Mouse (Mus musculus) adrenal gland, postnatal 25 days (tissue): ENCODE data around the gene Cacna1b. TPM values are rescaled to one million over a fixed set of nuclear protein-coding genes. Genes with fewer than 3 reads are reported as not detected.

Experiments
- DNase-seq: peaks from one replicate; pipeline ENCODE4 v3.0.0; 2021; ENCODE audit warnings: mixed read lengths
- total RNA-seq: library from RNA; stranded (reverse); gene quantifications from 2 replicates; pipeline ENCODE4 v1.2.3, GENCODE M21; 2021

Gene Cacna1b
- total RNA-seq, 1 experiment from 2014 or later: 3.0 TPM

DNA sequence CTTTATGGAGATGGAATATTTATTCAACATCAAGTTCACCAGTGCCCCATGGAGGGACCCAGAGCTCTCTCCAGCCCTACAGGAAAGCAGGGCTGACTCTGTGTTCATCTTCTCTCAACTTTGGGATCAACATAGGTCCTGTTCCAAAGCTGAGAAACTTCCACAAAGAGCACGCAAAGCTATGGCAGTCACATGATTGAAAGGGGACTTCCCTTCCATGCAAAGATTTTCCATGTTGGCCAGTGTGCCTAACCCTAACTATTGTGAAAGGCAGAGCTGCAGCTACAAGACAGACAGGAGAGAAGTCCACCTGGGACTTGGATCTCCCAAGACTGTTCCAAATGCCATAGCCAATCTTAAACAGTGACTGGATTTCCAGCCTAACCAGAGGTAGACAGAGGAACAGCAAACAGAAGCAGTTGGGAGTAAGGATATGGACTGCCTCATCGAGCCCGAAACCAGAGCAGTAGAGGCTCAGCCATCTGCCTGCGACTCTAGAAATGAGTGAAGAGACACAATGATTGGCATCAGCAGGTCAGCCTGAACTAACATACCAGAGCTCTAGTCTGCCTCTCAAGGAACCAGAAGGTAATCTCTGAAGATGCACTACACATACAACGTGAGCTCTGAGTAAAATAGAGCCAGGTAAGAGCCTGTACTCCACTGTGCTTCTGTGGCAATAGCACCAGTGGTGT lies 116.4 kb downstream of the Cacna1b start:
- DNase-seq: no peak

DNA sequence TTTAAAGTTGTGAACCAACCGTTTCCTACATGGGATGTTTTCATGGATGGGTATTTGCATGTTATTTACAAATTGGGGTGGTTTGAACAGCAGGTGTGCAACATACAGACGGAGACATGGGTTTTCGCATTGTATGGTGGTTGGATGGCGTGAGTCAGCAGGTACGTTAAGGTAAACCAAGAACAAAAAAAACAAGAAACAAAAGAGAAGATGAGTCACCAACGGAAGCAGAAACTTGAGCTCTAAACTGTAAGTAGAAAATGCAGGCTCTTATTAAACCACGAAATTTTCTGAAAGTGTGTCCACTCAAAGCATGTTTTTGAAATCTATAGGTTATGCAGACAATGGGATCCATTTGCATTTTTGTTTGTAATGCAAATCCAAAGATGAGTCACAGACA lies 120.1 kb downstream of the Cacna1b start:
- DNase-seq: no peak

DNA sequence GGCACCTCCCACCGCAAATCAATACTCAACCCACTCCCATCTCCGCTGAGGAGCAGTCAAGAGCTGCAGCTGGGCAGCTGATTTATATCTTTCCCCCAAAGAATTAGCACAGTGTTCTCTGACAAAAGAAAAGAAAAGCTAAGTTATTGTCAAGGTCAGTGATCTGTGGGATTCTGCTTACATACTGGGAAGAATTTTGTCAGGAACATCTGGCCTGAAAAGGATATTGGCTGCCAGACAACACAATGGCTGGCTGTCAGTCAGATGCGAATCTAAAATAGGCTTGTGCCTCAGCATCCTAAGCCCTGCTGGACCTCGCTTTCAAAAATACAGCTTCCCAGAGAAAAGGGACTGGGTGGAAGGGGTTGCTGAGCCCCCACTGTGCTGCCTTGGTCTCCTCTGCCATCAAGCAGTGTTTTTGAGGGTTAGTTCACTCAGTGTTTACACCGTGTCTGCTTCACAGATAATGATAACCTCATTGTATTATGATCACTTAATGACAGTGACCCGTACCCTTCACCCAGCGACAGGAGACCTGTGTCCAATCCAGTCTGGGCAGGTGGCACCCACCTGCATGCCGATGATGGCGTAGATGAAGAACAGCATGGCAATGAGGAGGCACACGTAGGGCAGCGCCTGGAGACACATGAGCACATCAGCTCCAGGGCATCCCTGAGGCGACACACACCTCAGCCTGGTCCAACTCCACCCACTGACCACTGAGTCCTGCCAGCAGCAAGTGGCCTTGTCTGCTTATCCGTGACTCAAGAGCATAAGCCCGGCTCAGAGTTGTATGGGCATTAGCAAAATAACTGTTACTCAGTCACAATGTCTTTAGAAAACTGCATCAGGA lies 124.6 kb downstream of the Cacna1b start:
- DNase-seq: no peak

DNA sequence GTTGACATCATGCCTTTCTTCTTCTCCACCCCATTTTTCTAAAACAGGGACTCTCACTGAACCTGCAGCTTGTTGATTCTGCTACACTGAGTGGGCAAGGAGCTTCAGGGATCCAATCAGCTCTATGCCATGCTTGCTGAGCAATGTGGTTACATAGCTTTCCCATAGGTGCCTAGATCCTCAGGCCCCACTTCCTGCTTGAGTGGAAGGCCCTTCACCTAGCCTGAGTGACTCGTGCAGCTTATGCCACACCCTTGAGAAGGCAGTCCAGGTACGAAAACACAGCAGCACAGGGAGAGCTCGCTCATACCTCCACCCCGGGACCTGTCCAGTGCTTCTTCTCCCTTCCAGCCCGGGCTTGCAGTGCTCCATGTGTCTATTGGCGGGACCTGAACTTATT lies 129.3 kb downstream of the Cacna1b start:
- DNase-seq: no peak

- no peak for DNase-seq
Measured at GRCm38 (mm10) chr2:24617141-24617540, 145.8 kb downstream of the Cacna1b start.

- DNase-seq: no peak
Measured at GRCm38 (mm10) chr2:24609789-24610188, 153.2 kb downstream of the Cacna1b start.

DNA sequence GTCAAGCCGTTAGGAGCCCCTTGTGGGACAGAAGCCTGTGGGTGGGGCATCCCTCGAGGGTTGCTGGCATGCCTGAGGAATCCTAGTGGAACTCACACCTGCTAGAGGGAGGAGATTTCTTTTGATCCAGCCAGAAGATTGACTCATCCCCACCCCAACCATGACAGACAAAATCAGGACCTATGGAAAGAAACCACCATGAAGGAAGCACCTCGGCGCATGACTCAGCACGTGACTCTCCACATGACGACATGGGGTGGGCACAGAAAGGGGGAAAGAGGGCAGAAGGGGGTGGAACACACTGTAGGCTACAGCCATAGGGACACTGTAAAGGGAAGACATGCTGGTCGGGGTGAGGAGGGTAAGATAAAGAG lies 154.2 kb downstream of the Cacna1b start:
- DNase-seq: no peak

DNA sequence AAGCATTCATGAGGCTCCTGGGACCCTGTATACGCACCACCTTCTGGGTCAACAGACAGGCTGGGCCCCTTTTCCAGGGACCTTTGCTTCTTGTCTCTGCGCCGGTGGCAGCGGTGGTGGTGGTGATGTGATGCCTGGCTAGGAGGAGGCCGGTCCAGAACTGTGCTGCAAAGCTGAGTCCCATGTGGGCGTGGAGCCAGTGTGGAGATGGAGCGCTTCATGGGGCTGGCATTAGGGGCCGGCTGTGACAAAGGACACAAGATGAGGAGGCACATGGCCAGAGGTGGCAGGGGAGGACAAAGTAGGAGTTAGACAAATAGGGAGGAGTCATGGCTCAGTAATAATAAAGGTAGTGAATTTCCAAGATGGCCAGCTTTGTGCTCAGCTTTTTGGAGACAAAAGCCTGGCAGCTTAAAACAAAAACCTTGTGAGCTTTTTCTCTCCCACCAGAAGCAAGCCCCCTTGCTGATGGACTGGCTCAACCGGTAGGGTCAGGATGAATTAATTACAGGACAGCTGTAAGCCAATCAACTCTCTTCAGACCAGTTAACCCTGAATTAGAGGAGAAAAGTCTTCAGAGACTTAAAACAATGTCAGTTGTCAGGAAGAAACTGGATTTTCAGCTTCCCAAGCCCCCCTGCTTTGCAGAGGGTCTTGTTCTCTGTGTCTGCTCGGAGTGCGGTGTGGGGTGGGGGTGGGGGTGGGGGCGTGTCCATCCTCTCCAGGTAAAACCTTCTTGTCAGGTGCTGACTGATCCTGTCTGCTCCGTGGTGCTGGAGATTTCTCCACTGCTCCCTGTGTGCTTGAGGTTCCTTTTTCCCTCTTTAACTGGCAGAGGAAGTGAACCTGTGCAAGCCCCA lies 154.8 kb downstream of the Cacna1b start:
- no peak for DNase-seq

- DNase-seq: no peak
Measured at GRCm38 (mm10) chr2:24606531-24606930, 156.4 kb downstream of the Cacna1b start.

GRCm38 (mm10) chr2:24605096-24605495 lies 157.9 kb downstream of the Cacna1b start:
- DNase-seq: no peak

DNA sequence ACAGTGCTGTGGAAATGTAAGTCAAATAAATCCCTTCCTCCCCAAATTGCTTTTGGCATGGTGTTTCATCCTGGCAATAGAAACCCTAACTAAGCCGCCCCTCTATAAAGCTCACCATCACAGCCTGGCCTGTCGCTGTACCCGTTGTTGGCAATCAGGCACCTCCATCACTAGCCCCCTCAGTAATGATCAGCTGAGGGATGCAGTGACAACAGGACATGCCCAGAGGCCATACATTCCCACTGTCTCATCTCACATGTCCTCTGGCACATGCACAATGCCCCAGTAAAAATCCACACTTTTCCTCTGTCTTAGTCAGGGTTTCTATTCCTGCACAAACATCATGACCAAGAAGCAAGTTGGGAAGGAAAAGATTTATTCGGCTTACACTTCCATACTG lies 173.5 kb downstream of the Cacna1b start:
- DNase-seq: no peak

GRCm38 (mm10) chr2:24587999-24588398 lies 175.0 kb downstream of the Cacna1b start:
- no peak for DNase-seq

DNA sequence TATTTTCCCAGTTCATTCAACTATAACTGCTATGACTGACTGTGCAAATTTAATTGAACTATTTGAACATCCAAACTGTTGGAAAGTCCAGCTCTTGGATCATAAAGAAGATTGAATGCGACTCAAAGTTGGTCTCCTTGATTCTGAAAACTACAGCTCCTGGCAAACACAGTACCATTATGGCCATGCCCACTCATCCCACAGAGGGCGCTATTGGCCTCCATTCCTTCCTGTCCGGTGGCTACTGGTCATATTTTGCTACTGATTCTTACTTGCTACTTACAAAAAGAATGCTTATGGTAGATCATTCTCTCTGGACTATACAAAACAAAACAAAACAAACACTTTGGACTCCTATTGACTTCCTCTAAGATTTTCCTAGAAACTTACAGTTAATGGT lies 188.3 kb downstream of the Cacna1b start:
- DNase-seq: peak; percentile 47

DNA sequence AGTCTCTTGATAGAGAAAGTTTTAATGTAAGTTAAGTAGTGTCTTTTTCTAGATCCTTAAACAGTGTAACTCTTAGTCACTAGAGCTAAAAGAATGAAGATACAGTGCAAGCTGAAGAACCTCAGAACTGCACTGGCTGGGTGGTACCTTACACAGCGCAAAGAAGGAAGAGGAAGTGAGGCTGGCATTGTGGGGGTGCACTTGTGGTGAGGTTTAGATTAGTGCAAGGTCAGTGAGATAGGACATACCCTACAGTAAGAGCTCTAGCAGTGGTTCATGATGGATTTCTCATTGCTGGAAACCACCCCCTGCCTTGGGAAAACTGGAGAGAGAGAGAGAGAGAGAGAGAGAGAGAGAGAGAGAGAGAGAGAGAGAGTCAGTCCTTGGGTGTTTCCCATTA lies 192.0 kb downstream of the Cacna1b start:
- no peak for DNase-seq

DNA sequence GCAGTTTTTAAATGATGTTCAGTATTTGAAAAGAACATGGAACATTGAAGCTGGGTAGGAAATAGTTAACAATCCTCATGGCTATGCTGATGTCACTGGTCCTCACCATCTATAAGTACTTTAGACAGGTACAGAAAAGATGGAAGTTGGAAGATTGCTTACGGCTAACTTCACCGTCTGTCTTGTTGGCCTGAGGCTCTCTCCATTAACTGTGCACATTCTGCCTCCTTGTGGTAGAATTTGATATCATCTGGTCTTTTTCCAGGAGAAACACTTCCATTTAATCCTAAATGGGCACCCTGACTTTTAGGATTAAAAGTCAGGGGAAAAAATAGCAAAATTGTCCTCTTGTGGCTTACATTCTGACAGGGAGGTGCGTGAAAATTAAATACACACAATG lies 194.4 kb downstream of the Cacna1b start:
- no peak for DNase-seq

- DNase-seq: peak; percentile 16
Measured at GRCm38 (mm10) chr2:24562547-24563290, 200.2 kb downstream of the Cacna1b start.

- DNase-seq: no peak
Measured at GRCm38 (mm10) chr2:24561946-24562345, 201.0 kb downstream of the Cacna1b start.

GRCm38 (mm10) chr2:24560201-24560600 lies 202.8 kb downstream of the Cacna1b start:
- DNase-seq: no peak

DNA sequence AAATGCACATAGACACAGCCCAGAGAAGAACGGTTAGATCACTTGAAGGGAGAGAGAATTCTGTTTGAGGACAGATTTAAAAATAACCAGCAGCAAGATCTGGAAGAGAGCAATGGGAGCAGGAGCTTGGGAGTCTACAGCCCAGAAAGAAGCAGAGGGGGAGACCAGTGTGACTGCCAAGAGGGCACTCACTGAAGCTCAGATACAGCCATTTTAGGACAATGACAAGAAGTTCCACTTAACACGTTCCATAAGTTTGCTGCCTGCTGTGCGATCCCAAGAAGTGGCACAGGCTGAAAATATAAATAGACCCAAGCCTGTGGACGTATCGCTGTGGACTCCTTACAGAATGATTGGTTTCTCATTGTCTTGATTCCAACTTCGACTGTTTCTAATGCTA lies 206.6 kb downstream of the Cacna1b start:
- no peak for DNase-seq

GRCm38 (mm10) chr2:24553962-24554361 lies 209.0 kb downstream of the Cacna1b start:
- no peak for DNase-seq
